Mouse (Mus musculus) ES-E14 (cell line): ENCODE measurements around the gene Kank2. TPM values are rescaled to one million over a fixed set of nuclear protein-coding genes. Genes with fewer than 3 reads are reported as not detected.

Experiments used
- DNase-seq: peaks from one replicate; pipeline ENCODE4 v3.0.0-alpha.2; 2013; ENCODE audit warnings: low read depth, low spot score
- H3K27ac ChIP-seq: 2 replicates; pipeline ENCODE4 v1.5.1; 2012; ENCODE audit warnings: low read depth, mild to moderate bottlenecking, low read length, moderate library complexity, mixed read lengths; ENCODE audit not compliant: poor library complexity, insufficient read depth, severe bottlenecking
- H3K36me3 ChIP-seq: 2 replicates; pipeline ENCODE4 v1.6.1; 2012; ENCODE audit warnings: mild to moderate bottlenecking, low read length, moderate library complexity, mixed read lengths; ENCODE audit not compliant: control insufficient read depth, poor library complexity, insufficient read depth, severe bottlenecking
- H3K4me1 ChIP-seq, 2 experiments: fragments of 150-350 bp in 1 of 2; sonication (generic) in 1 of 2; 2 replicates each; pipeline ENCODE4 v1.6.1; 2012; ENCODE audit warnings: low read length in 2 of 2, mild to moderate bottlenecking in 1 of 2, mixed read lengths in 1 of 2; ENCODE audit not compliant: control insufficient read depth in 2 of 2, insufficient read depth in 2 of 2, poor library complexity in 1 of 2
- H3K4me3 ChIP-seq, 2 experiments: fragments of 150-350 bp in 1 of 2; sonication (generic) in 1 of 2; 2 replicates each; pipeline ENCODE4 v1.5.1; 2012; ENCODE audit warnings: low read length in 2 of 2, low read depth in 1 of 2, mild to moderate bottlenecking in 1 of 2, mixed read lengths in 1 of 2; ENCODE audit not compliant: insufficient read depth in 1 of 2, poor library complexity in 1 of 2, severe bottlenecking in 1 of 2
- H3K9ac ChIP-seq: 2 replicates; pipeline ENCODE4 v1.6.1; 2012; ENCODE audit warnings: low read depth, mild to moderate bottlenecking, low read length, mixed read lengths; ENCODE audit not compliant: poor library complexity, insufficient read depth, severe bottlenecking
- H3K9me3 ChIP-seq: fragments of 150-350 bp; sonication (generic); 2 replicates; pipeline ENCODE4 v1.6.1; 2012; ENCODE audit warnings: low read depth, mild to moderate bottlenecking, low read length; ENCODE audit not compliant: control insufficient read depth, insufficient read depth
- CHD2 ChIP-seq: IDR thresholded peaks from 2 replicates; pipeline ENCODE4 v1.6.1; 2014; ENCODE audit warnings: mild to moderate bottlenecking, low read depth, low read length, inconsistent platforms
- HCFC1 ChIP-seq: IDR thresholded peaks from 2 replicates; pipeline ENCODE4 v1.6.1; 2012; ENCODE audit warnings: low read length, inconsistent platforms, borderline replicate concordance; ENCODE audit not compliant: insufficient read depth
- MAFK ChIP-seq: IDR thresholded peaks from 2 replicates; pipeline ENCODE4 v1.6.1; 2014; ENCODE audit warnings: mild to moderate bottlenecking, low read depth, low read length, inconsistent platforms; ENCODE audit not compliant: insufficient read depth
- ZC3H11A ChIP-seq: IDR thresholded peaks from 2 replicates; pipeline ENCODE4 v1.6.1; 2012; ENCODE audit warnings: low read depth, mild to moderate bottlenecking, inconsistent platforms, low read length, borderline replicate concordance
- ZNF384 ChIP-seq: IDR thresholded peaks from 2 replicates; pipeline ENCODE4 v1.6.1; 2012; ENCODE audit warnings: low read depth, low read length, inconsistent platforms
- in situ Hi-C, 2 experiments: fragments of 600-800 bp; cut with MboI; formaldehyde crosslinking; loops; one replicate each; pipeline ENCODE4 v1.15.1; 2025; ENCODE audit warnings: low sequenced_read_pairs in 2 of 2, inconsistent platforms in 1 of 2; ENCODE audit not compliant: unreplicated experiment in 2 of 2
- total RNA-seq: library from RNA; depleted of rRNA; stranded (reverse); fragments of 300-350 nt; gene quantifications from 2 replicates; pipeline ENCODE4 v1.2.3, GENCODE M21; 2012

The Kank2 gene
- total RNA-seq, 1 experiment: 32.6 TPM

DNA sequence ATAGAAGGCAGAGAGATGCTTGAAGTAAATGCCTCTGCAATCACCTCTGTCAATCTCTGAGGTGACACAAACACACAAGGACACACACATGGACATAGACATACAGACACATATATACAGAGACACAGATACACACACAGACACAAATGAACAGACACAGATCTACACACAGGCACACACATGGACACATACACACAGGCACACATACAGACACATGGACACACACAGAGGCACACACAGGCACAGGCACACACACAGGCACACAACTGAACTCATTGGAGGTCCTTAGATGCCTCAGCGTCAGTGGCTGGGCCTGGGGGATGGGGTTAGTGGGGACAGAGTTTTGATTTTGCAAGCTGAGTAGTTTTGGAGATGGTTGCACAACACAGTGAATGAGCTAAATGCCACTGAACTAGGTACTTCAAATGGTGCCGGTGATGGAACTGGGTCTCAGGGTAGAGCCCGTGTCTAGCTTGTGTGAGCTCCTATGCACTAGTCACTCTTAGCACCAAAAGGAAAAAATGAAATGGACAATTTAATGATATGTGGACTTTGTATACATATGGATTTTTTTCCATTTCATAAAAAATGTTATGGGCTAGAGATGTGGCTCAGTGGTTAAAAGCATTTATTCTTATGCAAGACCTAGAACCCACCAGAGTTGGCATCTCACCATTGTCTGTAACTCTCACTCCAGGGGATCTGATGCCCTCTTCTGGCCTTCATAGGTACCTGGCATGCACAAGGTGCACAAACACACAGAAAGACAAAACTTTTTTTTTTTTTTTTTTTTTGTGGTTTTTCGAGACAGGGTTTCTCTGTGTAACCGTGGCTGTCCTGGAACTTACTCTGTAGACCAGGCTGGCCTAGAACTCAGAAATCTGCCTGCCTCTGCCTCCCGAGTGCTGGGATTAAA, 34.2 kb downstream of the Kank2 start:
- DNase-seq: no peak
- no peaks in the 10 kb centered on the region for H3K9me3 ChIP-seq
- no peak overlapping the region for H3K4me3 ChIP-seq
- in situ Hi-C loops: no loop called here
- peaks cover 18 to 20% of the 10 kb centered on the region in 2 experiments for H3K4me1 ChIP-seq
- H3K27ac ChIP-seq: no peak overlapping the region
- TF ChIP-seq HCFC1 (no peak), MAFK (no peak), ZNF384 (peak; percentile 86), CHD2 (no peak), ZC3H11A (peak; percentile 2; the same call in 1 of the 2 replicates)
- peaks cover 4% of the 10 kb centered on the region; the same call in 1 of the 2 replicates for H3K36me3 ChIP-seq
- H3K9ac ChIP-seq: no peak overlapping the region

DNA sequence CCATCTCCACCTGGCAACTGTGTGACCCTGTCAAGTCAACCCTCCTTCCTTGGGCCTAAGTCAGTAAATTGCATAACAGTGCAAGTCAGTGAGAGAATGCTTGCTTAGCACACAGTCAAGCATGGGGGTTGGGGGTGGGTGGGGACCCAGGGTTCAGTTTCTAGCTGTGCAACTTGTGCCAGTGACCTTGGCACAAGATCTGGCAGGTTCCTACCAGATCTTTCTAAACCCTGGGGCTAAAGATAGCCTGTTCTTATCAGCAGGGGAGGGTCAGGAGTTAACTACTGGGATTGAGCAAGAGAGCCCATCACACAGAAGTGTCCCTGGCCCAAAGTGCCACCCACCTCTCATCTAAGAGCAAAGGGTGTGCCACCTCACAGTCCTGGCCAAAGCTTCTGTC, 36.4 kb downstream of the Kank2 start:
- no peak overlapping the region for H3K4me3 ChIP-seq
- TF ChIP-seq ZNF384 (no peak), ZC3H11A (no peak)
- in situ Hi-C loops: no loop called here
- H3K9me3 ChIP-seq: no peaks in the 10 kb centered on the region
- peak overlapping the region; percentile 36; the same call in 1 of the 2 replicates for H3K27ac ChIP-seq
- peaks cover 7% of the 10 kb centered on the region; the same call in 1 of the 2 replicates for H3K36me3 ChIP-seq
- no peak overlapping the region; the same call in 1 of the 2 replicates for H3K9ac ChIP-seq
- peak; percentile 64 for DNase-seq
- peaks cover 9 to 18% of the 10 kb centered on the region in 2 experiments for H3K4me1 ChIP-seq

DNA sequence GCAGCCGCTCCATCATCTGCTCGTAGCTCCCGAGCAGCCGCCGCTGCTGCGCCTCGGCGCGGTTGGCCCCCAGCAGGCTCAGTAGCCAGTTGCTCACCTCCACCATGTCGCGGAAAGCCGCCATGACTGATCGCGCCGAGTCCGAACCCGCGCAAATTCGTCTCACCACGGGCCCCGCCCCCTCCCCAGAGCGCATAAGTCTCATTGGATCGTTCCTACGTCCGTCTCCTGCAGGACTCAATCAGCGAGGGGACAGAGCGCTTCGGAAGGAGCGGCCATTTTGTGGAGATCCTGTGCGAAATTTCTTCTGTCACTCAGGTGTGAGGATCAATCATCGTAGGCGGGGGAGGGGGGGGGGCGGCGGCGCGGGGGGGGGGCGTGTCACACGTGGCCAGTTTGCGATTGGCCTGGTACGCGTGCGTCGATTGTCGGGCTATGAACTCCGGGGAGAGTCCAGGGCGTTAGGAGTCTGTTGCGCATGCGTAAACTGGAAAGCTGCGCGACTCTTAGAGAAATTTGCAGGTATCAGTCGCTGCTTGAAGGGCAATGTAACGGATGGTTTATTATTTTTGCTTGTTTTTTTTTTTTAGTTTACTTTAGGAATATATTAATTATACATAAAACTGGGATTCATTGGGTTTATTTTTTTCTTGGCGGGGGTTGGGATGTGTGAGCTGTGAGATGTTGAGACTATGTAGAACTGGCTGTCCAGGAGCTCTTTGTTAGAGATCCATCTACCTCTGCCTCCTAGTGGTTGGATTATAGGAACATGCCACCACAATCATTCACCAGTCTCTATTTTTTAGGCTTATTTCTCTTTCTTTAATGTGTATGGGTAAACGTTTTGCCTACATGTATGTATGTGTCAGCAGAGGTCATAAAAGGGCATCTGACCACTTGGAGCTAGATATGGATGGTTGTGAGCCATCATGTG, 38.1 kb downstream of the Kank2 start, which contains the start of gene Spc24:
TSS of gene Spc24 (minus strand) at position 149 of the 934 bp plus-strand sequence.
- peak; percentile 98 for DNase-seq
- Histone ChIP-seq H3K9ac (peak within 1 kb of the TSS; percentile 93), H3K4me1 (peaks cover 7 to 19% of the 10 kb centered on the region in 2 experiments), H3K4me3 (peak within 1 kb of the TSS; percentile 89 to 93), H3K27ac (peak within 1 kb of the TSS; percentile 59), H3K36me3 (peaks cover 15% of the 10 kb centered on the region), H3K9me3 (no peaks in the 10 kb centered on the region)
- TF ChIP-seq ZC3H11A: no peak
- TF ChIP-seq CHD2: peak; percentile 86
- in situ Hi-C loops: no loop called here

DNA sequence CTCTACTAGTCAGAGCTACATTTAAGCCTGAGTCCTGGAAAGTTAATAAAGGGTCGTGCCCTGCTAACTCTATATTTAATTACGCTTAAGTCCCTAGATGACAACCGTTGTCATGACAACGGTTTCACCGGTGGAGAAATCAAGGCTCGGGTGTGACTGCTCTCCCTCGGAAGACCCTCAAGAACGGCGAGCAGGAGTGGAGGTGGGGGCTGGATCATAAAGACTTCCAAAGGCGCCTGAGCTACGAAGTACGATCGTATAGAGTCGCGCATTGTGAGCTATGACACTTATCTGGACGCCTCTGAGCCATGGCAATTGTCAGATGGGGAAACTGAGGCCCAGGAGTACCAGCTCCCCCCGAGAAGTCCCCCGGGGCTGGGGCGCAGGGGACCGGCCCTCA, 38.8 kb downstream of the Kank2 start:
- Histone ChIP-seq H3K9ac (peak overlapping the region; percentile 93), H3K4me3 (peak overlapping the region; percentile 89 to 93), H3K9me3 (no peaks in the 10 kb centered on the region), H3K36me3 (peaks cover 16% of the 10 kb centered on the region), H3K27ac (peak overlapping the region; percentile 59; the same call in 1 of the 2 replicates), H3K4me1 (peaks cover 7 to 19% of the 10 kb centered on the region in 2 experiments)
- TF ChIP-seq CHD2 (no peak), ZNF384 (no peak), HCFC1 (no peak), ZC3H11A (no peak), MAFK (no peak)
- in situ Hi-C loops: no loop called here
- DNase-seq: no peak
